Mouse (Mus musculus) bone marrow macrophage, adult 2 months (primary cell): ENCODE measurements around the gene Zfyve21.

Experiments
- CTCF ChIP-seq: IDR thresholded peaks from 2 replicates; pipeline ENCODE4 v1.5.1; 2012; ENCODE audit warnings: low read depth, mild to moderate bottlenecking, low read length, moderate library complexity
- POLR2A ChIP-seq: IDR thresholded peaks from 2 replicates; pipeline ENCODE4 v1.6.1; 2012; ENCODE audit warnings: mild to moderate bottlenecking, low read depth, low read length, borderline replicate concordance

DNA sequence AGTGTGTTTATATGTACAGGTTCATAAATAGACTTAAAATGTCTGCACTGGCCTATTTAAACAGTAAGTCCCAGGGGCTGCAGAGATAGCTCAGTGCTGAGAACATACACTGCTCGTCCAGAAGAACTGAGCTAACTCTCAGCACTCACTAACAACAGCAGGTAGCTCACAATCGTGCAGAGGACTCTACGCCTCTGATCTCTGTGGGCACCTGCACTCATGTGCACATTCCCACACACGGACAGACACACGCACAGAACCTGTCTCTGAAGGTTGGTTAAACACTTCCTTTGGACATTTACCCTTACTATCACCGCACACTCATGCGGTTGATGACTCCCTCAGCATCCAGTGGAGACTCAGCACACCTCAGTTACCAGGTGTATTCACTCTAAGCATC, 56.8 kb downstream of the Zfyve21 start:
- no peak for TF ChIP-seq CTCF
- TF ChIP-seq POLR2A: no peak
